Mouse (Mus musculus) megakaryocyte-erythroid progenitor cell, adult 5-6 weeks (primary cell): ENCODE data around the gene Aadacl4. TPM values are rescaled to one million over a fixed set of nuclear protein-coding genes. Genes with fewer than 3 reads are reported as not detected.

Experiments
- ATAC-seq: replicated peaks from 2 replicates; pipeline ENCODE4 v1.8.0; 2016; ENCODE audit warnings: mild to moderate bottlenecking, inconsistent platforms; ENCODE audit not compliant: severe bottlenecking, poor library complexity, low FRiP score, low TSS enrichment
- total RNA-seq, 2 experiments: library from RNA; stranded (forward) in 1 of 2; stranded (reverse) in 1 of 2; fragments of 200-1000, 215-1000 nt in 1 of 2; fragments of >200 nt in 1 of 2; fragmentation: Nextera tagmentation in 1 of 2; gene quantifications; 2 replicates each; pipeline ENCODE4 v1.2.3; 2014 to 2017

Aadacl4 gene
- total RNA-seq (2014; fragmentation: Nextera tagmentation) (not detected in 2 replicates), total RNA-seq (2017) (not detected in 2 replicates)

- no peak for ATAC-seq
Measured at GRCm38 (mm10) chr4:144613407-144613806, at the start of gene Aadacl4. Aadacl4 (plus strand) TSS chr4:144613707.

GRCm38 (mm10) chr4:144565034-144565433 lies 48.5 kb upstream of the Aadacl4 start, which contains the start of gene Gm13124:
Gm13124 (minus strand) TSS chr4:144565134.
- no peak for ATAC-seq

DNA sequence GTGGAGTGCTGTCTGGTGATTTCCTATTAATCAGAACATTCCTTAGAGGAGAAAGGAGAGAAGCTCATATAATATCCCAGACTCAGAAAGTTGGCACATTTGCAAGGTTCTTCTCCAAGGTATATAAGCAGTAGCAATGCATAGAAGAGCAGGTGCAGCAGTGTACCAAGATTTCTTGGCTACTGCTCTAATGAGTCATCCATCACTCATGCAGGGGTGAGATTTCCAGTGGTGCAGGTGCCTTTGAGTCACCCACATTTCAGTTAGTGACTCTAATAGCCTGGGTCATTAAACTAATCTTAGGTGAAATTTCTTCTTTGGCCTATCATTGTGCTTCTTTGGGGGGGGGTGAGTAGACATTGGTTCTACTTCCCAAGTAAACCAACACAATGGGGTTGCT lies 45.8 kb upstream of the Aadacl4 start:
- ATAC-seq = no peak

DNA sequence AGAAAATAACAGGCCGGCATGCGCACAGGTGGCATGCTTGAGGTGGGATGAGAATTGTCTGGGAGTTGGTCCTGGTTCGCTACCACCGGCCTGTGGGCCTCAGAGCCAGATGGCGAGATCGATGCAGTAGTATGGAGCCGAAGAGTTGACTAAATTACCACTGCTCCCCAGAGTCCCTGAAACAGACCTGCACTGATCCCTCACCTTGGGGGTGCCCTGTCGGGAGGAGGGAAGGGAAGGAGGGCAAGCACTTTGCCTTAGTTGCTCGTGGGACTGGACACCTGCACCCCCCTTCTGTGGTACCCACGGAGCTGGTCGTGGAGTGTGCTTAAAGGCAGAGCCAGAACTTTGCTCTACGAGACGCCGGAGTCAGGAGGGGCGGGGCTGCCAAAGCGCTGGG lies 27.3 kb upstream of the Aadacl4 start:
- ATAC-seq = peak; percentile 70; the same call in 1 of the 2 replicates

DNA sequence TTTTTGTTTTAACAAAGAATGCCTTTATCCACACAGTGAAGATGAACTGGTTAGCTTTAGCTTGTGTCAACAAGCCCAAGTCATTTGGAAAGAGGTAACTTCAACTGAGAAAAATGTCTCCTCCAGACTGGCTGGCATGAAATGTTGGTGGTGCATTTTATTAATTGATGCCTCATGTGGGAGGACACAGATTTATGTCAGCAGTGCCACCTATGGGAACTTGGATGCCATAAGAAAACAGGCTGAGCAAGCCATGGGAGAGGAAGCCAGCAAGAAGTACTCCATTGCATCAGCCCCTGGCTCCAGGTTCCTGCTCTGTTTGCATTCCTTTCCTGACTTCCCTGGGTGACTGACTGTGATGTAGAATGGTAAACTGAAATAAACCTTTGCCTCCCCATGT lies 20.7 kb upstream of the Aadacl4 start:
- no peak for ATAC-seq

DNA sequence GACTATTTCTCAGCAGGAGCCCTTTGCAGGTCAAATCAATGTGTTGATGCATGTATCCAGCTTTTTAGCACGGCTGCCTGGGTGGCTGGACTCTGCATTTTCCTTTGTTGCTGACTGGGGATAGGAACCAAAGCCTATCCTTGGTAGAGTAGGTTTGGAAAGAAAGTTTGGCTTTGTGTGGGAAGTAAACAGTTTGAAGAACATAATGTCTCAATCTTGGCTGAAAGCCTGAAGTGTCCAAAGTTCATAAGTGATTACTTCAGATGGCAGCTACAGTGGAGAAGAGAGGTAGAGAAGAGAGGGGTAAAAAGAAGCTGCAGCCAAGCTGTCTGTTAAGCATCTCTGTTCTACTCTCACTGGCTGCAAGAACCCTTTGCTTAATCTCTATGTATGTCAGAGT lies 1.1 kb downstream of the Aadacl4 start:
- ATAC-seq = no peak

DNA sequence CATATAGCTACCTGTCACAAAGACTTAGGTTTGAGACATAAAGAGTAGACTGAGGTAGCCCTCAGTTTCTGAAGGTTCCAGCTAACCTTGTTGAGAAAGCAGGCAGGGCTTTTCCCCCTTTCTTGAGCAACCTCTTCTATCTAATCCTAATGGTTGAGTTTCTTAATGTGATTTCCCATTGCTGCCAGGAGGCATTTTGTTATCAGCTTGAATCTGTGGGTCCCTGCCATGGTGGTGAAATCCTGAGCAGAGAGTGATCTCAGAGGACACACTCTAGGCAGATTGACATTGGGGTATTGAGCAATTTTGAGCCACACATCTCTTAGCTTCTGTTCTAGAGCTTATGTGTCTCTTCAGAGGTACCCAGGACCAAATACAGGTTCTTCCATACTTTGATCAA lies 24.8 kb downstream of the Aadacl4 start:
- no peak for ATAC-seq

Other genes with a start within 250 kb of the Aadacl4 start
- gene Pramef20, start 235.8 kb upstream of the Aadacl4 start, total RNA-seq (2014; fragmentation: Nextera tagmentation) = not detected in 2 replicates
- gene Pramef20, start 235.8 kb upstream of the Aadacl4 start, total RNA-seq (2017) = not detected in 2 replicates
- gene Pramef12, start 205.2 kb upstream of the Aadacl4 start, total RNA-seq (2014; fragmentation: Nextera tagmentation) = not detected in 2 replicates
- gene Pramef12, start 205.2 kb upstream of the Aadacl4 start, total RNA-seq (2017) = not detected in 2 replicates
- gene 1700012P22Rik, start 174.9 kb upstream of the Aadacl4 start, total RNA-seq (2014; fragmentation: Nextera tagmentation) = not detected in 2 replicates
- not detected in 2 replicates for gene 1700012P22Rik, start 174.9 kb upstream of the Aadacl4 start, total RNA-seq (2017)
- not detected in 2 replicates for gene Gm9944, start 160.4 kb upstream of the Aadacl4 start, total RNA-seq (2014; fragmentation: Nextera tagmentation)
- gene Gm9944, start 160.4 kb upstream of the Aadacl4 start, total RNA-seq (2017) = not detected in 2 replicates
- not detected in 2 replicates for gene Aadacl3, start 150.0 kb upstream of the Aadacl4 start, total RNA-seq (2014; fragmentation: Nextera tagmentation)
- not detected in 2 replicates for gene Aadacl3, start 150.0 kb upstream of the Aadacl4 start, total RNA-seq (2017)
- gene 9430007A20Rik, start 93.9 kb upstream of the Aadacl4 start, total RNA-seq (2014; fragmentation: Nextera tagmentation) = not detected in 2 replicates
- not detected in 2 replicates for gene 9430007A20Rik, start 93.9 kb upstream of the Aadacl4 start, total RNA-seq (2017)
- gene Gm13124, start 48.6 kb upstream of the Aadacl4 start, total RNA-seq (2014; fragmentation: Nextera tagmentation) = not detected in 2 replicates
- not detected in 2 replicates for gene Gm13124, start 48.6 kb upstream of the Aadacl4 start, total RNA-seq (2017)
- not detected in 2 replicates for gene Gm436, start 72.7 kb downstream of the Aadacl4 start, total RNA-seq (2014; fragmentation: Nextera tagmentation)
- gene Gm436, start 72.7 kb downstream of the Aadacl4 start, total RNA-seq (2017) = not detected in 2 replicates
- not detected in 2 replicates for gene Gm13178, start 107.7 kb downstream of the Aadacl4 start, total RNA-seq (2014; fragmentation: Nextera tagmentation)
- gene Gm13178, start 107.7 kb downstream of the Aadacl4 start, total RNA-seq (2017) = not detected in 2 replicates
- gene Gm438, start 172.9 kb downstream of the Aadacl4 start, total RNA-seq (2014; fragmentation: Nextera tagmentation) = not detected in 2 replicates
- not detected in 2 replicates for gene Gm438, start 172.9 kb downstream of the Aadacl4 start, total RNA-seq (2017)